Mouse (Mus musculus): ENCODE results near the gene Cryaa. TPM values are rescaled to one million over a fixed set of nuclear protein-coding genes. Genes with fewer than 3 reads are reported as not detected.

Gene Cryaa
- polyA plus RNA-seq, 1 experiment from 2014 or later = not detected

GRCm38 (mm10) chr17:31662855-31663254, 14.8 kb upstream of the Cryaa start:
- no peak overlapping the region for H3K4me2 ChIP-seq (ENCODE audit: low read length)
- no peak overlapping the region for H3K4me3 ChIP-seq (ENCODE audit: control insufficient read depth in 1 of 2, insufficient read depth in 1 of 2, low read depth in 1 of 2, low read length in 2 of 2)
- no peaks in the 10 kb centered on the region for H3K9me3 ChIP-seq (ENCODE audit: control insufficient read depth, low read length)
- peaks cover 3 to 5% of the 10 kb centered on the region in 2 experiments; a peak in 3 of 4 replicates for H3K4me1 ChIP-seq (ENCODE audit: control insufficient read depth in 2 of 2, insufficient read depth in 2 of 2, low read length in 2 of 2)
- H3K27ac ChIP-seq (replicated peaks in 1 of 2; ENCODE audit: control insufficient read depth in 1 of 2, insufficient read depth in 1 of 2, low read depth in 2 of 2, low read length in 2 of 2) = no peak overlapping the region
- H3K9ac ChIP-seq (ENCODE audit: low read length) = no peak overlapping the region
- H3K36me3 ChIP-seq (ENCODE audit: control insufficient read depth, insufficient read depth, low read length) = no peaks in the 10 kb centered on the region
- no peaks in the 10 kb centered on the region for H3K27me3 ChIP-seq (ENCODE audit: control insufficient read depth, insufficient read depth, low read length)
- no peak for ATAC-seq (ENCODE audit: insufficient number of reproducible peaks, insufficient read depth, low FRiP score, low read depth)

DNA sequence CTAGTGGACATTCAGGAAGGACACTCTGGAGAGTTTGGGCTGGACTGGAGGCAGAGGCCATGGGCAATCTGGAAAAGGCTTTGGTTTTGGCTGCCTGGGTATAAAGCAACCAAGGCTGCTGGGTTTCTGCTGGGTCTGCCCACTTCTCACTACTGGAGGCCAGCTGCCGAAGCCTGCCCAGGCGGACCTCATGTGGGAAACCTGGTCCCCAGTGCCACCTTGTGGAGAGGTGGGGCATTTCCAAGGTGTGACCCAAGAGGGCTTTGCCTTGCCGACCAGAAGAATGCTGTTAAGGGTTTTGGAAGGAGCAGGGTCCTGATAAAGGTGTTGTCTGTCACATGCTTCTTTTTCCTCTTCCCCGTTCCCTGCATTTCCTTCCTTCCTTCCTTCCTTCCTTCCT, 12.8 kb upstream of the Cryaa start:
- WGBS = 7% methylated on average over 4 of the region's 4 CpGs
- no peak overlapping the region for H3K27ac ChIP-seq (replicated peaks in 1 of 2; ENCODE audit: control insufficient read depth in 1 of 2, insufficient read depth in 1 of 2, low read depth in 2 of 2, low read length in 2 of 2)
- H3K9ac ChIP-seq (ENCODE audit: low read length) = no peak overlapping the region
- H3K27me3 ChIP-seq (ENCODE audit: control insufficient read depth, insufficient read depth, low read length) = no peaks in the 10 kb centered on the region
- no peak for ATAC-seq (ENCODE audit: insufficient number of reproducible peaks, insufficient read depth, low FRiP score, low read depth)
- no peaks in the 10 kb centered on the region for H3K9me3 ChIP-seq (ENCODE audit: control insufficient read depth, low read length)
- no peak overlapping the region for H3K4me3 ChIP-seq (ENCODE audit: control insufficient read depth in 1 of 2, insufficient read depth in 1 of 2, low read depth in 1 of 2, low read length in 2 of 2)
- no peak overlapping the region for H3K4me2 ChIP-seq (ENCODE audit: low read length)
- H3K4me1 ChIP-seq (ENCODE audit: control insufficient read depth in 2 of 2, insufficient read depth in 2 of 2, low read length in 2 of 2) = no peaks in the 10 kb centered on the region
- H3K36me3 ChIP-seq (ENCODE audit: control insufficient read depth, insufficient read depth, low read length) = no peaks in the 10 kb centered on the region

DNA sequence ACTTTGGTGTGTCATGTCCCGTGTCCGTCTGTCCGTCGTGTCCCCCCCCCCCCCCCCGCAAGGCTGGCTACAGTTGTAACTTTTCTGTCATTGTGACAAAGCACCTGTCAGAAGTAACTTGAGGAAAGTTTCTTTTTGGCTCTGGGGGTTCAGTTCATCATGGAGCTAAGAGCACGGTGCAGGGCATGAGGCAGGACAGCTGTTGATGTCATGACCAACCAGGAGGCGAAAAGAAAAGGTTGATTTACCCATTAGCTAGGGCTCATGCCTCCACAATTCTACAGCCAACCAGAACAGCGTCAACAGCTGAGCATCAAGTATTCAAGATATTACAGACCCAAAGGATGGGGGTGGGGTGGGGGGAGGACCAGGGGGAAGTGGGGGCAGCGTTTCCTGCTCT, 9.3 kb upstream of the Cryaa start:
- H3K4me1 ChIP-seq (ENCODE audit: control insufficient read depth in 2 of 2, insufficient read depth in 2 of 2, low read length in 2 of 2) = no peaks in the 10 kb centered on the region
- H3K36me3 ChIP-seq (ENCODE audit: control insufficient read depth, insufficient read depth, low read length) = no peaks in the 10 kb centered on the region
- H3K9me3 ChIP-seq (ENCODE audit: control insufficient read depth, low read length) = no peaks in the 10 kb centered on the region
- H3K4me2 ChIP-seq (ENCODE audit: low read length) = no peak overlapping the region
- no peak overlapping the region for H3K27ac ChIP-seq (replicated peaks in 1 of 2; ENCODE audit: control insufficient read depth in 1 of 2, insufficient read depth in 1 of 2, low read depth in 2 of 2, low read length in 2 of 2)
- 64% methylated on average over 9 of the region's 9 CpGs for WGBS
- no peak for ATAC-seq (ENCODE audit: insufficient number of reproducible peaks, insufficient read depth, low FRiP score, low read depth)
- H3K27me3 ChIP-seq (ENCODE audit: control insufficient read depth, insufficient read depth, low read length) = no peaks in the 10 kb centered on the region
- H3K4me3 ChIP-seq (ENCODE audit: control insufficient read depth in 1 of 2, insufficient read depth in 1 of 2, low read depth in 1 of 2, low read length in 2 of 2) = no peak overlapping the region
- H3K9ac ChIP-seq (ENCODE audit: low read length) = no peak overlapping the region

- WGBS = 64% methylated on average over 11 of the region's 11 CpGs
- no peak for ATAC-seq (ENCODE audit: insufficient number of reproducible peaks, insufficient read depth, low FRiP score, low read depth)
These were observed 7.4 kb upstream of the Cryaa start for GRCm38 (mm10) chr17:31670163-31670562.

GRCm38 (mm10) chr17:31671698-31672097, 5.9 kb upstream of the Cryaa start:
- H3K9ac ChIP-seq (ENCODE audit: low read length) = no peak overlapping the region
- 76% methylated on average over 8 of the region's 8 CpGs for WGBS
- no peak overlapping the region for H3K4me2 ChIP-seq (ENCODE audit: low read length)
- no peak for ATAC-seq (ENCODE audit: insufficient number of reproducible peaks, insufficient read depth, low FRiP score, low read depth)
- H3K4me3 ChIP-seq (ENCODE audit: control insufficient read depth in 1 of 2, insufficient read depth in 1 of 2, low read depth in 1 of 2, low read length in 2 of 2) = no peak overlapping the region
- H3K27ac ChIP-seq (replicated peaks in 1 of 2; ENCODE audit: control insufficient read depth in 1 of 2, insufficient read depth in 1 of 2, low read depth in 2 of 2, low read length in 2 of 2) = no peak overlapping the region
- no peaks in the 10 kb centered on the region for H3K36me3 ChIP-seq (ENCODE audit: control insufficient read depth, insufficient read depth, low read length)
- no peaks in the 10 kb centered on the region for H3K9me3 ChIP-seq (ENCODE audit: control insufficient read depth, low read length)
- H3K4me1 ChIP-seq (ENCODE audit: control insufficient read depth in 2 of 2, insufficient read depth in 2 of 2, low read length in 2 of 2) = no peaks in the 10 kb centered on the region
- no peaks in the 10 kb centered on the region for H3K27me3 ChIP-seq (ENCODE audit: control insufficient read depth, insufficient read depth, low read length)

More at GRCm38 (mm10) chr17:31670163-31670562, 7.4 kb upstream of the Cryaa start:
- Histone ChIP-seq H3K4me3 (ENCODE audit: control insufficient read depth in 1 of 2, insufficient read depth in 1 of 2, low read depth in 1 of 2, low read length in 2 of 2) (no peak overlapping the region), H3K27ac (replicated peaks in 1 of 2; ENCODE audit: control insufficient read depth in 1 of 2, insufficient read depth in 1 of 2, low read depth in 2 of 2, low read length in 2 of 2) (no peak overlapping the region), H3K4me1 (ENCODE audit: control insufficient read depth in 2 of 2, insufficient read depth in 2 of 2, low read length in 2 of 2) (no peaks in the 10 kb centered on the region), H3K27me3 (ENCODE audit: control insufficient read depth, insufficient read depth, low read length) (no peaks in the 10 kb centered on the region), H3K9ac (ENCODE audit: low read length) (no peak overlapping the region), H3K9me3 (ENCODE audit: control insufficient read depth, low read length) (no peaks in the 10 kb centered on the region), H3K4me2 (ENCODE audit: low read length) (no peak overlapping the region), H3K36me3 (ENCODE audit: control insufficient read depth, insufficient read depth, low read length) (no peaks in the 10 kb centered on the region)

GRCm38 (mm10) chr17:31672279-31672678, 5.3 kb upstream of the Cryaa start:
- no peak overlapping the region for H3K27ac ChIP-seq (replicated peaks in 1 of 2; ENCODE audit: control insufficient read depth in 1 of 2, insufficient read depth in 1 of 2, low read depth in 2 of 2, low read length in 2 of 2)
- 80% methylated on average over 12 of the region's 12 CpGs for WGBS
- no peak overlapping the region for H3K9ac ChIP-seq (ENCODE audit: low read length)
- no peak overlapping the region for H3K4me3 ChIP-seq (ENCODE audit: control insufficient read depth in 1 of 2, insufficient read depth in 1 of 2, low read depth in 1 of 2, low read length in 2 of 2)
- ATAC-seq (ENCODE audit: insufficient number of reproducible peaks, insufficient read depth, low FRiP score, low read depth) = no peak
- no peaks in the 10 kb centered on the region for H3K36me3 ChIP-seq (ENCODE audit: control insufficient read depth, insufficient read depth, low read length)
- no peaks in the 10 kb centered on the region for H3K4me1 ChIP-seq (ENCODE audit: control insufficient read depth in 2 of 2, insufficient read depth in 2 of 2, low read length in 2 of 2)
- no peaks in the 10 kb centered on the region for H3K9me3 ChIP-seq (ENCODE audit: control insufficient read depth, low read length)
- no peak overlapping the region for H3K4me2 ChIP-seq (ENCODE audit: low read length)
- H3K27me3 ChIP-seq (ENCODE audit: control insufficient read depth, insufficient read depth, low read length) = no peaks in the 10 kb centered on the region

- 77% methylated on average over 1 of the region's 1 CpGs for WGBS
- no peak for ATAC-seq (ENCODE audit: insufficient number of reproducible peaks, insufficient read depth, low FRiP score, low read depth)
- Histone ChIP-seq H3K27ac (replicated peaks in 1 of 2; ENCODE audit: control insufficient read depth in 1 of 2, insufficient read depth in 1 of 2, low read depth in 2 of 2, low read length in 2 of 2) (no peak overlapping the region), H3K4me2 (ENCODE audit: low read length) (no peak overlapping the region), H3K9ac (ENCODE audit: low read length) (no peak overlapping the region), H3K9me3 (ENCODE audit: control insufficient read depth, low read length) (no peaks in the 10 kb centered on the region), H3K27me3 (ENCODE audit: control insufficient read depth, insufficient read depth, low read length) (no peaks in the 10 kb centered on the region; the same call in 1 of the 2 replicates), H3K4me3 (ENCODE audit: control insufficient read depth in 1 of 2, insufficient read depth in 1 of 2, low read depth in 1 of 2, low read length in 2 of 2) (no peak overlapping the region), H3K4me1 (ENCODE audit: control insufficient read depth in 2 of 2, insufficient read depth in 2 of 2, low read length in 2 of 2) (no peaks in the 10 kb centered on the region), H3K36me3 (ENCODE audit: control insufficient read depth, insufficient read depth, low read length) (no peaks in the 10 kb centered on the region)
These were observed 3.2 kb upstream of the Cryaa start for GRCm38 (mm10) chr17:31674426-31674825.

DNA sequence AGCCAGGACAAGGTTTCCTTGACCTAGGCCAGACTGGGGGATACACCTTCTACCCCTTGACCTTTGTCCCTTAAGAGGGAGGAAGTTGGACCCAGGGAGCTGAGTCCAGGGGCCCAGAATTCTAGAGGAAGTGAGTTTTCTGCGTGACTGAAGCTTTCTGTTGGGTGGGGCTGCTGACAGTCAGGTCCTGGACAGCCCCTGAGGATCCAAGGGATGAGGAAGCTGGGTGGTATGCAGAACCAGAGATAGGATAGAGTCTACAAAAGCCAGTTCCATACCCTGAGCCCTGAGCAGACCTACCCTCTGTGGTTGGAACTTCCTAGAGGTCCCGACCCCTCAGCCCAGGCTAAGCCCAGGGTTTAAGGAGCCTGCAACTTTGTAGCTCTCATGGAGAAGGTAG, 2.8 kb downstream of the Cryaa start:
- Histone ChIP-seq H3K9me3 (ENCODE audit: control insufficient read depth, low read length) (no peaks in the 10 kb centered on the region), H3K27me3 (ENCODE audit: control insufficient read depth, insufficient read depth, low read length) (peaks cover 6% of the 10 kb centered on the region; the same call in 1 of the 2 replicates), H3K36me3 (ENCODE audit: control insufficient read depth, insufficient read depth, low read length) (no peaks in the 10 kb centered on the region), H3K4me3 (ENCODE audit: control insufficient read depth in 1 of 2, insufficient read depth in 1 of 2, low read depth in 1 of 2, low read length in 2 of 2) (no peak overlapping the region), H3K27ac (replicated peaks in 1 of 2; ENCODE audit: control insufficient read depth in 1 of 2, insufficient read depth in 1 of 2, low read depth in 2 of 2, low read length in 2 of 2) (no peak overlapping the region), H3K4me2 (ENCODE audit: low read length) (no peak overlapping the region), H3K9ac (ENCODE audit: low read length) (no peak overlapping the region), H3K4me1 (ENCODE audit: control insufficient read depth in 2 of 2, insufficient read depth in 2 of 2, low read length in 2 of 2) (no peaks in the 10 kb centered on the region)
- no peak for ATAC-seq (ENCODE audit: insufficient number of reproducible peaks, insufficient read depth, low FRiP score, low read depth)
- WGBS = 56% methylated on average over 2 of the region's 2 CpGs
